Mouse (Mus musculus) gastrocnemius, postnatal 25 days (tissue): Measurements from ENCODE around the gene Odf3b. TPM values are rescaled to one million over a fixed set of nuclear protein-coding genes. Genes with fewer than 3 reads are reported as not detected.
A peak's percentile ranks its signal among the peaks of the same experiment; 100 is the strongest.

ENCODE experiments used
- DNase-seq: peaks from one replicate; pipeline ENCODE4 v3.0.0; 2022
- total RNA-seq, 2 experiments: library from RNA; stranded (reverse); gene quantifications; 1 replicate in 1 of 2; 2 replicates in 1 of 2; pipeline ENCODE4 v1.2.3; 2021

Odf3b gene
- total RNA-seq, 2 experiments from 2014 or later: 0.32 TPM; not detected in 1

GRCm38 (mm10) chr15:89374801-89375534 lies 4.1 kb downstream of the Odf3b start:
- DNase-seq: no peak

- DNase-seq: no peak
Observed at GRCm38 (mm10) chr15:89374340-89374739, 4.7 kb downstream of the Odf3b start.

GRCm38 (mm10) chr15:89373762-89374248 lies 5.3 kb downstream of the Odf3b start, which contains the start of gene Sco2:
Gene Sco2, minus strand, starts transcription at chr15:89373846.
- DNase-seq: peak; percentile 84

GRCm38 (mm10) chr15:89373027-89373761 lies 5.9 kb downstream of the Odf3b start:
- peak; percentile 80 for DNase-seq

DNA sequence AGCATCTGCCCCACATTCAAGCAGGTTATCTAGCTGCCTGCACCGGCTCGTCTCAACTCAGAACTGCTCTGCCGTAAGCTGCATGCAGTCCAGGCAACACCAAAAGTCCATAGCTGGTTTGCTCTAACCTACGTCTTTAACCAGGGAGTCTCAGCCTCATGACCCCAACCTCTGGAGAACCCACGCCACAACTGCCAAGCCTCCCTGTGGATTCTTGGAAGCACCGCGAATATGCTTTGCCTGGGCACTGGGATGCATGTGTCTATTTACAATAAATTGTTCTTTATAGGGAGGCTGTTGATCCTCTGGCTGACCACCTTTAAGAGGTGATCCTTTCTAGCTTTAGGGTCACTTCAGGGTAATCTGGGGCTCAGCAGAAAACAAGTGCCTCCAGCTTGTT lies 6.5 kb downstream of the Odf3b start:
- no peak for DNase-seq

GRCm38 (mm10) chr15:89372068-89372467 lies 7.0 kb downstream of the Odf3b start:
- no peak for DNase-seq

DNA sequence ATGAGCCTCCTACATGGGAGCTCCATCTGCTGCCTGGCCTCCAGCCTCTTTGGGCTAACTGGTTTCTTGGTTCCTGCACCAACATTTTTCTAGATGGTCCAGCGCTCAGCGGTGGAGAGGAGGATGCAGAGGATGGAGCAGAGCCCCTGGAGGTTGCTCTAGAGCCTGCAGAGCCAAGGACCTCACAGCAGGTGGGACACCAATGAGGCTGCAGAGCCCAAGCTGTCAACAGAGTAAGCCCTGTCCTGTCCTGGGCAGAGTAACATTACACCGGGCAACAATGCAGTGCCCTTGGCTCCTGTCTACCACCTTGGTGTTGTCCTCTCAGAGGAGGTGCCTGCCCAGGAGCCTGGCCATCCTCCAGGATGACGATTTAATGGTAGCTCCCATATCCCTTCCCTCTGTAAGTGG lies 13.9 kb downstream of the Odf3b start:
- no peak for DNase-seq

DNA sequence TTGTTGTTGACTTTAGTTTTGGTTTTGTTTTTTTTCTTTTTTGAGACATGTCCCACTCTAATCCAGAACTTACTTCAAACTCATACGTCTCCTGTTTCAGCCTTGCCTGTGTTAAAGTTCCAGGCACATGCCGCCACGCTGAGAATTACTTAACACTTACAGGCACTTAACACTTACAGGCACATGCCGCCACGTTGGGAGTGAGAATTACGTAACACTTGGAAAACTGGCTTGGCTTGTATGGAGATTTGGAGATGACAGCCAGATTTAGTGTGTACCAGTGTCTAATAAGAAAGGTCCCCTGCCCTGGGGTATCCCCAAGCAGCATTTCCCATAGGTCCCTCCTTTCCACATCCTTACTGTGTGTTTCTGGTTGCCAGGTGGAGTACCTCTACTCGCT lies 16.0 kb downstream of the Odf3b start:
- no peak for DNase-seq

DNA sequence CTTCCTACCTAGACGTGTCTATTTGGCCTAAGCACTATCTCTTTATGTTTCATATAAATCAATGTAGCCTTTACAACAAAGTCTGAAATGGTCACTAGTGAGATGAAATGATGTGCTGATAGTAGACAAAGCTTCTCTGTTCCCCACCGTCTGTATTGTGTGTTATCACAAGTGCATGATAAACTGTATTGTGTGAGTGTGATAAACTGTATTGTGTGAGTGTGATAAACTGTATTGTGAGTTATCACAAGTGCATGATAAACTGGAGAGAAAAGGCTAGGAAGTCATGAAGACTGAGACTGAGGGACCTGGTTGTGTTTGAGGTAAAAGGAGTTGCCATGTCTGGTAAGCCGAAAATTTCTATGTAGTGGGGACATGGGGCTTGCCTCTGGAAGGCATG lies 20.3 kb downstream of the Odf3b start:
- no peak for DNase-seq

DNA sequence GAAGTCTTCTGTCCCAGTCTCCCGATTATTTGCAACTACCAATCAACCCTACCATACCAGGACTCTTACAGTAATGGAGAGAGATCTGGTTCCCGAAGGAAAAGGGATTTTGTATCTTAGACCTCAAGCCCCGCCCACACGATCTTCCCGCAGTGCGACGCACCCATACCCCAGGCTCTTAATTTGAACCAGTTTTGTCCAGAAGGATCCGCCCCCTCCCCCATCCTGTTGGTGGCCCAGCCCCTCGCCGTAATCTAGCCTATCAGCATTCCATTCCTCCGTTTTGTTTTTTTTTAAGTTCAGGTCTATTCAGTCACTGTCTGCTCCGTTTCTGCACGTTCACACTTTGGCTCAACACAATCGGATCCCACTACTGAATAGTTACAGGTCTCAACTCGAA lies 22.7 kb downstream of the Odf3b start:
- peak; percentile 51 for DNase-seq

GRCm38 (mm10) chr15:89355241-89356187 lies 23.6 kb downstream of the Odf3b start, which contains the start of the genes Lmf2 and Ncaph2:
Gene Lmf2, minus strand, starts transcription at chr15:89355659.
Gene Ncaph2, plus strand, starts transcription at chr15:89355719.
- peak; percentile 92 for DNase-seq

DNA sequence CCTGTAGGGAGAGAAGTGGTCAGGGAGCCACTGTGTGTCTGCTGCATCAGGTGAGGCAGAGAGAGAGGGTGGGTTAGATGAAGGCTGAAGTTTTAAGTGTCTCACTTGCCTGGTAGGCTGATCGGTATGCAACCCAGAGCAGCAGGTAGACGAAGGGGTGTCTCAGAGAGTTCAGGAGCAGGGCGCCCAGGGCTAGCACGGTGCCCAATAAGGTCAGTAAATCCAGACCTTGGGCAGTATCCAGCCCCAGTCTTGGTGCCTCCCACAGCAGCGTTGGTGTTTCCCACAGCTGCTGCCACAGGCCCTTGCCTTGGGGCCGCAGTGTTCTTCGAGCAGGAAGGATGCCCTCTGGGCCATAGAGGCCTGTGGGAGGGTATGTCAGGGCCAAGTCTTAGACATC lies 24.6 kb downstream of the Odf3b start:
- no peak for DNase-seq

DNA sequence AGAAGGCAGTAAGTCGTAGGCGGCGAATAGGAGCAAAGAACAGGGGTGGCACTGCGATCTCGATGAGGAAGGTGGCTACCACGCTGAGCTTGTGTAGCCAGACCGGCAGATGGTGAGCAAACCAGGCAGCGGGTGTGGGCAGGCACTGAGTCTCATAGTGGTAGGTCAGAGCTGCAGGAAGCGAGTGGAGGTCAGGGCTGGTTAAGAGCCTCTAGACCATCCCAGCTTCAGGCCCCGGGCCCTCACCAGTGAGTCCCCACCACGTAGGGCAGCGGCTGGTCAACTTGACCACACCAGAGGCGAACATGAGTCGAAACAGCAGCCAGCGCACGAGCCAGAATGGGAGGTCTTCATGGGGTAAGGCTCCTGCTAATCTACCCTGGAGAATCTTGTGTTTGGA lies 25.2 kb downstream of the Odf3b start:
- DNase-seq: no peak

GRCm38 (mm10) chr15:89352795-89353194 lies 26.3 kb downstream of the Odf3b start:
- DNase-seq: no peak

DNA sequence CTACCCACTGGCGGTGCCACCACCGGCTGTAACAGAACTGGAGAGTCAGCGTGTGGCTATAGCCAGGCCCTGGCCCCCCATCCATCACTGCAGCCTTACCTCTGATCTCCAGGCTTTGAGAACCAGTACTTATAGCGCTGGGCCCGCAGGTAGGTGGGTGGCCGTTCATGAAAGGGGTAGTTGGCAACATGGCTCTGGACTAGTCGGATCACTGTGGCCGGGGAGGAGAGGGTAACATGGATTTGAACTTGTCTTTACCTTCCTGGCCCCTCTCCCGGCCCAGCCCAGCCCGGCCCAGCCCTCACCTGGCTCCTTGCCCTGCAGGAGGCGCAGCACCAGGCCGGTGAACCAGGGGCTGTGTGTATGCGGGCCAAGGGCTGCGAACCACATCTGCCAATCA lies 27.0 kb downstream of the Odf3b start:
- no peak for DNase-seq

DNA sequence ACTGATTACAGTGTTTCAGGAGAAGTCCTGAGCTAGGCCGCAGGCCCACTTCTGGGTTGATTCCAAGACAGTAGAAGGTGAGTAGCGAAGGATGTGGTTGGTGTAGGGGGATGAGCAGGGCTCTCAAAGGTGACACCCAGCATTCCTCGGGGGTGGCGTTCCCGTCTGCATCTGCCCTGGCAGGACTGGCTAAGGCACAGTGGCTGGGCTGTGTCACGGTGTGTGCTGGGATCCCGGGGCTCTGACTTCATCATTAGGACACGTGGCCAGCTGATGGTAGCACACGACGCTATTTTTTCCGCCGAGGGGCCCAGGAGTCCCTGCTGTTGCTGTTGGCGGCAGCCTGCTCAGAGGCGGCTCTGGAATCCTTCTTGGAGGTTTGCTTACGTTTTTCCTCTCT lies 27.8 kb downstream of the Odf3b start:
- no peak for DNase-seq

DNA sequence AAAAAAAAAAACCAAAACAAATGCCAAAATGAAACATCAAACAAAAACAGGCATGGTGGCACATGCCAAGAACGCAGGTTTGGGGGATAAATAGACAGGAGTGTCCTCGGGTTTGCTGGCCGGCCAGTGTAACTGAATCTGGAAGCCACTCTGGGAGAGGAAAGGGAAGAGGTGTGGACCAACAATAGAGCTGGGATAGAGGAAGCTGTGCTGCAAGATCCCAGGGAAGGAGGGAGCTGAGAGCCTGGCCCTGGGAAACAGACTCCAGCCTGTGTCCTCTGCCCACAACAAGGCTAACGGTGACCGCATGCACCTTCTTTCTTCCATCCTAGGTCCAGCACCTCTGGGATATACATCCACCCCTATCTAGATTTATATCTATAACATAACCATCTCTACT lies 28.6 kb downstream of the Odf3b start:
- no peak for DNase-seq

GRCm38 (mm10) chr15:89343325-89343724 lies 35.8 kb downstream of the Odf3b start:
- no peak for DNase-seq

DNA sequence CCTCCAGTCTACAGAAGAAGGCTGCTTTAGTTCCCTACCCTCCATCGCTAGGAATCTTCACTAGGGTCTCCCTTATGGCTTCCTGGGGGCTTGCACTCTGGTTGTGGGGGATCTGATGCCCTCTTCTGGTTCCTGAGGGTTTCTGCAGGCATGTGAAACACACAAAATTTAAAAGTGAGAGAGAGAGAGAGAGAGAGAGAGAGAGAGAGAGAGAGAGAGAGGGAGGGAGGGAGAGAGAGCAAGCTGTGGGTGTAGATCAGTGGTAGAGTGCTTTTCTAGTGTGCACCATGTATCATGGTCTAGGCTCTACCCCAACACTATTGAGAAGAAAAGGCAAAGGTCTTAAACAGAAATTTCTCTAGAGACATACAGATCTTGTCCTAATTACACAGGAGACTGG lies 37.4 kb downstream of the Odf3b start:
- DNase-seq: no peak

DNA sequence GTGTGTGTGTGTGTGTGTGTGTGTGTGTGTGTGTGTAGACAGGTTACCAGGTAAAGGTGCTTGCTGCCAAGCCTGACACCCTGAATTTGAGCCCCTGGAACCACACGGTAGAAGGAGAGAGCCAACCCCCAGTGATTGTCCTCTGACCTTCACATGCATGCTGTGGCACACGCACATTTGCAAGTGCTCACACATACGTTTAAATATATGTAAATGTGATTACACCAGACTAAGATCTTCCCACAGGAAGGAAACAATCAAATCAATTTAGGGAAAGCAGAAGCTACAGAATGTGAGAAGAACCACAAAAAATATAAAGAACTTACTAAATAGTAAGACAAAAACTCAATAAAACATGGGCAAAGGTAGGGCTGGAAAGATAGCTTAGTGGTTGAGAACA lies 38.9 kb downstream of the Odf3b start:
- no peak for DNase-seq

DNA sequence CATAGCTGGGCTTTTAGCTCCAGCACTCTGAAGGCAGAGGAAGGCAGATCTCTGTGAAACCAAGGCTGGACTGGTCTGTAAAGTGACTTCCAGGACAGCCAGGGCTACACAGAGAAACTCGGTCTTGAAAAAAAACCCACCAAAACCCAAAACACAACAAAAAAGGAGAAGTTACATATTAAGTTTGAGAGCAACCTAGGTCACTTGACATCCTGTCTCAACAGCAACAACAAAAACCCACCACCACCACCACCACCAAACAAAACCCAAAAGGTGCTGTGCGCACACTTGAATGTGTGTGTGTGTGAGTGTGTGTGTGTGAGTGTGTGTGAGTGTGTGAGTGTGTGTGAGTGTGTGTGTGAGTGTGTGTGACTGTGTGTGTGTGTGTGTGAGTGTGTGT lies 39.4 kb downstream of the Odf3b start:
- DNase-seq: no peak

GRCm38 (mm10) chr15:89336422-89336821 lies 42.7 kb downstream of the Odf3b start:
- DNase-seq: no peak
